Mouse (Mus musculus): ENCODE data around the gene Nckap1l.

- no peak for TF ChIP-seq TAL1 (IDR thresholded peaks at IDR 0.05; ENCODE audit: low read length)
- TF ChIP-seq GATA1 (IDR thresholded peaks at IDR 0.05; ENCODE audit: low read length), result no peak
Measured at GRCm38 (mm10) chr15:103486658-103487057, 33.1 kb downstream of the Nckap1l start.

Data from erythroblast, embryonic 14.5 days (primary cell).